Mouse (Mus musculus) gastrocnemius, postnatal 36 days (tissue): ENCODE measurements at regions not wholly inside any gene's neighbourhood (a gene's known extent, or its start where the extent isn't known, plus 50 kb on each side); places are given as distances from the start of the nearest gene placed in this dataset.

Source experiments
- DNase-seq, 2 experiments: peaks; one replicate each; pipeline ENCODE4 v3.0.0; 2022
- intact Hi-C: fragments of 180-260 bp; cut with DNase I; formaldehyde crosslinking; loops from one replicate; pipeline ENCODE4 v1.15.1; 2025

DNA sequence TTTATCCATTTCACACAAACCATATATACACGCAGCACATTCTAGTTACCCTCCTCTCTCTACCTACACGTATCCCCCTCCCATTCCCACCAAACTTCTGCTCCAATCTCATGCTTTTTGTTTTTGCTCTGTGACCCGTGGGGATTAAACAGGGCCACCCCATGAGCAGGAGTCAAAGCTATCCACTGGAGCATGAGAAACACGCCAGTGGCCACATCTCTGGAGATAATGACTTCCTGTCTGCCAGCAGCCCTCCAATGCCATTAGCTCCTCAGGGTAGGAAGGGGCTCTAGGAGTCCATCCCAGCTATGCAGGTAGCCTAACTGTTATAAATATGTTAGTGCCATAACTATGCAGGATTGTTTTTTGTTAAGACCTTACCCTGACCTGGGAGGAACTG lies 141.9 kb upstream of the Grb10 start:
- no peak for DNase-seq

DNA sequence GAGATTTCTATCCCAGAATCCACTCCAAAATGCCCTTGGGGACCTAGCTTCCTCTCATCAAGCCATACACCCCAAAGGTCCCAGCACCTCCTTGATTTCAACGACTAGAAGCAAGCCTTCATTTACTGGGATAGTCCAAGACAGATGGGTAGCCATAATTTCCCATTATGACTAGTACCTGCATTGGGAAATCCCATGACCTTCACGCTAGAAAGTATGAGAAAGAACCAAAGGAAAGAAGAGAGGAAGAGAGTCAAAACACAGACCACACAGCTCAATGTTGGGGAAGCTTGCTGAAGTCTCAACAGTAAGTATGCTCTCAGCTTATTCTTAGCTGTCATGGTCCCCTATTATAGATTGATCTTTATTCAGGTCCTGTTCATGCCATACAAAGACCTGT lies 133.9 kb upstream of the Grb10 start:
- intact Hi-C loops: no loop called here

More for the DNA sequence above, 141.9 kb upstream of the Grb10 start:
- intact Hi-C loops: no loop called here

DNA sequence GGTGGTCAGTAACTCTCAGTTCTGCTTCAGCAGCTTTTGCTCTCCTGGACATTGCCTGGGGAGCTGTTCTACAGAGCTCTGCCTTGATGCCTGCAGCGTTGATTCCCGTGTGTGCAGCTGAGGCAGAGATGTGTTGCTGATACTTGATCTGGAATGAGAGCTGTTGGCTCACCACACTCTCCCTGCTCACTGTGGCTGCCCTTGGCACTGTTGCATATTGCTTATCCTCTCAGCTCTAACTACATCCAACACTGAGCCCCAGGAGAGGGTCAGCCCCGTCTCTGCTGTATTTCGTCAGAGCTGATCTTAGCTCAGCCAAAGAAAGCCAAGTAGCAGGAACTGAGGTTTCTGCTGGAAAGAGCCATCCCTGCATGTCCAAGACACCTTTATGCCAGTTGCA lies 132.8 kb upstream of the Grb10 start:
- DNase-seq: peak; percentile 11 to 33

More for the DNA sequence above, 133.9 kb upstream of the Grb10 start:
- no peak for DNase-seq

DNA sequence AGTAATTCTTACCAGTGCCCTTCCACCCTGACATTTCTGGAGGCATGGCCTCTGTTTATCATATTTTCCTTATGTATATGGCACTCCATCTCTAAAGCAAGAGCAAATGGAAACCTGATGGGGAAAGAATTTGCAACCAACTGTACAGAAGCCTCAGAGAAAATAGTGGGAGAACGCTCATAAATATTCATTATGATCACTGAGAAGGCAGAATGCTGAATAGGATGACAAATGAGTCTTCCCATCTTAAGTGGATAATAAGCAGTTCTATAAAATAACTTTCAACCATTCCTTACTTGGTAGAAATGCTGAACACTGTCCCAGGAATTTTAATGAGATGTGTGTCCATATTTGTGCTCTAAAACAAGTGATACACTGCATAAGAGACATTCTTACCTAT lies 129.9 kb upstream of the Grb10 start:
- intact Hi-C loops: no loop called here
- no peak for DNase-seq

More for the DNA sequence above, 132.8 kb upstream of the Grb10 start:
- intact Hi-C loops: no loop called here
